Mouse (Mus musculus) MEL (cell line): ENCODE data around the gene Fam71a. TPM values are rescaled to one million over a fixed set of nuclear protein-coding genes. Genes with fewer than 3 reads are reported as not detected.

ENCODE experiments used
- DNase-seq: peaks from one replicate; pipeline ENCODE4 v3.0.0; 2011; ENCODE audit warnings: low read depth, low spot score
- H3K27ac ChIP-seq: 2 replicates; pipeline ENCODE4 v1.5.1; 2012; ENCODE audit warnings: low read depth, mild to moderate bottlenecking, control low read depth, low read length, moderate library complexity; ENCODE audit not compliant: control insufficient read depth
- H3K27me3 ChIP-seq, 2 experiments: fragments of 150-350 bp in 1 of 2; sonication (generic) in 1 of 2; 2 replicates each; pipeline ENCODE4 v1.6.1; 2012; ENCODE audit warnings: low read length in 2 of 2, mild to moderate bottlenecking in 2 of 2, improper control_type of control experiment in 1 of 2, moderate library complexity in 1 of 2; ENCODE audit not compliant: insufficient read depth in 2 of 2, control insufficient read depth in 1 of 2
- H3K36me3 ChIP-seq, 2 experiments: 2 replicates each; pipeline ENCODE4 v1.6.1; 2012 to 2014; ENCODE audit warnings: low read length in 2 of 2, improper control_type of control experiment in 1 of 2, inconsistent platforms in 1 of 2, mild to moderate bottlenecking in 1 of 2; ENCODE audit not compliant: insufficient read depth in 2 of 2, control insufficient read depth in 1 of 2
- H3K4me1 ChIP-seq, 2 experiments: fragments of 150-350 bp in 1 of 2; sonication (generic) in 1 of 2; 2 replicates each; pipeline ENCODE4 v1.6.1; 2012; ENCODE audit warnings: low read length in 2 of 2, improper control_type of control experiment in 1 of 2, mild to moderate bottlenecking in 1 of 2; ENCODE audit not compliant: insufficient read depth in 2 of 2, control insufficient read depth in 1 of 2
- H3K4me3 ChIP-seq, 2 experiments: fragments of 150-350 bp in 1 of 2; sonication (generic) in 1 of 2; 2 replicates each; pipeline ENCODE4 v1.5.1; 2012; ENCODE audit warnings: low read depth in 2 of 2, low read length in 2 of 2, mild to moderate bottlenecking in 2 of 2, moderate library complexity in 2 of 2, control low read depth in 1 of 2, improper control_type of control experiment in 1 of 2; ENCODE audit not compliant: control insufficient read depth in 1 of 2, insufficient read depth in 1 of 2
- H3K79me2 ChIP-seq: 2 replicates; pipeline ENCODE4 v1.6.1; 2012; ENCODE audit warnings: mild to moderate bottlenecking, low read length, moderate library complexity; ENCODE audit not compliant: control insufficient read depth, poor library complexity, insufficient read depth
- H3K9ac ChIP-seq: 2 replicates; pipeline ENCODE4 v1.6.1; 2012; ENCODE audit warnings: low read depth, mild to moderate bottlenecking, control low read depth, low read length, moderate library complexity; ENCODE audit not compliant: control insufficient read depth, poor library complexity, severe bottlenecking
- H3K9me3 ChIP-seq: fragments of 150-350 bp; sonication (generic); replicated peaks from 2 replicates; pipeline ENCODE4 v1.6.1; 2012; ENCODE audit warnings: mild to moderate bottlenecking, low read length, improper control_type of control experiment, moderate library complexity; ENCODE audit not compliant: insufficient read depth
- BHLHE40 ChIP-seq: IDR thresholded peaks from 2 replicates; pipeline ENCODE4 v1.6.1; 2012; ENCODE audit warnings: low read depth, mild to moderate bottlenecking, inconsistent platforms, low read length, improper control_type of control experiment, borderline replicate concordance
- CHD1 ChIP-seq: IDR thresholded peaks from 2 replicates; pipeline ENCODE4 v1.6.1; 2012; ENCODE audit warnings: low read depth, mild to moderate bottlenecking, inconsistent platforms, low read length, improper control_type of control experiment
- CTCF ChIP-seq, 3 experiments: IDR thresholded peaks in 2 of 3; conservative IDR thresholded peaks in 1 of 3; 2 replicates each; pipeline ENCODE4 v1.5.1; 2011 to 2012; ENCODE audit warnings: low read length in 3 of 3, low read depth in 2 of 3, mild to moderate bottlenecking in 2 of 3, improper control_type of control experiment in 1 of 3, inconsistent platforms in 1 of 3, mixed read lengths in 1 of 3, moderate library complexity in 1 of 3; ENCODE audit not compliant: control insufficient read depth in 1 of 3, insufficient read depth in 1 of 3, poor library complexity in 1 of 3, severe bottlenecking in 1 of 3
- E2F4 ChIP-seq: IDR thresholded peaks from 2 replicates; pipeline ENCODE4 v1.6.1; 2011; ENCODE audit warnings: low read depth, low read length, improper control_type of control experiment, borderline replicate concordance
- ELF1 ChIP-seq: IDR thresholded peaks from 2 replicates; pipeline ENCODE4 v1.6.1; 2014; ENCODE audit warnings: low read depth, mild to moderate bottlenecking, inconsistent platforms, low read length, improper control_type of control experiment, moderate library complexity
- EP300 ChIP-seq, 2 experiments: IDR thresholded peaks; 2 replicates each; pipeline ENCODE4 v1.6.1; 2011; ENCODE audit warnings: improper control_type of control experiment in 2 of 2, low read length in 2 of 2, low read depth in 1 of 2, mild to moderate bottlenecking in 1 of 2
- ETS1 ChIP-seq: IDR thresholded peaks from 2 replicates; pipeline ENCODE4 v1.6.1; 2012; ENCODE audit warnings: low read depth, mild to moderate bottlenecking, inconsistent platforms, low read length, improper control_type of control experiment, moderate library complexity
- GABPA ChIP-seq: IDR thresholded peaks from 2 replicates; pipeline ENCODE4 v1.6.1; 2012; ENCODE audit warnings: low read depth, mild to moderate bottlenecking, inconsistent platforms, low read length, improper control_type of control experiment, moderate library complexity
- GATA1 ChIP-seq: IDR thresholded peaks from 2 replicates; pipeline ENCODE4 v1.6.1; 2011; ENCODE audit warnings: low read depth, low read length, improper control_type of control experiment
- HCFC1 ChIP-seq: IDR thresholded peaks from 2 replicates; pipeline ENCODE4 v1.6.1; 2012; ENCODE audit warnings: low read depth, mild to moderate bottlenecking, inconsistent platforms, low read length, improper control_type of control experiment, moderate library complexity
- JUND ChIP-seq: IDR thresholded peaks from 2 replicates; pipeline ENCODE4 v1.6.1; 2011; ENCODE audit warnings: low read depth, mild to moderate bottlenecking, improper control_type of control experiment, low read length
- MAX ChIP-seq: IDR thresholded peaks from 2 replicates; pipeline ENCODE4 v1.6.1; 2011; ENCODE audit warnings: low read length, improper control_type of control experiment
- MAZ ChIP-seq: IDR thresholded peaks from 2 replicates; pipeline ENCODE4 v1.6.1; 2012; ENCODE audit warnings: low read depth, mild to moderate bottlenecking, inconsistent platforms, low read length, improper control_type of control experiment
- MEF2A ChIP-seq: IDR thresholded peaks from 2 replicates; pipeline ENCODE4 v1.6.1; 2014; ENCODE audit warnings: low read depth, mild to moderate bottlenecking, inconsistent platforms, low read length, improper control_type of control experiment; ENCODE audit not compliant: poor library complexity, insufficient replicate concordance, severe bottlenecking; ENCODE audit errors: extremely low read depth
- MYB ChIP-seq: IDR thresholded peaks from 2 replicates; pipeline ENCODE4 v1.6.1; 2011; ENCODE audit warnings: mild to moderate bottlenecking, low read depth, low read length, improper control_type of control experiment
- MYC ChIP-seq: IDR thresholded peaks from 2 replicates; pipeline ENCODE4 v1.6.1; 2011; ENCODE audit warnings: low read depth, mild to moderate bottlenecking, low read length, improper control_type of control experiment, moderate library complexity
- NELFE ChIP-seq: IDR thresholded peaks from 2 replicates; pipeline ENCODE4 v1.6.1; 2011; ENCODE audit warnings: low read depth, low read length, improper control_type of control experiment
- NRF1 ChIP-seq: IDR thresholded peaks from 2 replicates; pipeline ENCODE4 v1.6.1; 2014; ENCODE audit warnings: low read depth, mild to moderate bottlenecking, inconsistent platforms, low read length, improper control_type of control experiment, moderate library complexity; ENCODE audit not compliant: poor library complexity, insufficient read depth, severe bottlenecking
- POLR2A ChIP-seq, 2 experiments: IDR thresholded peaks; 2 replicates each; pipeline ENCODE4 v1.6.1; 2011 to 2012; ENCODE audit warnings: low read length in 2 of 2, mild to moderate bottlenecking in 2 of 2, control low read depth in 1 of 2, improper control_type of control experiment in 1 of 2, low read depth in 1 of 2, moderate library complexity in 1 of 2; ENCODE audit not compliant: control insufficient read depth in 1 of 2, insufficient read depth in 1 of 2, poor library complexity in 1 of 2
- RAD21 ChIP-seq: IDR thresholded peaks from 2 replicates; pipeline ENCODE4 v1.6.1; 2011; ENCODE audit warnings: mild to moderate bottlenecking, low read depth, low read length, improper control_type of control experiment
- RCOR1 ChIP-seq: IDR thresholded peaks from 2 replicates; pipeline ENCODE4 v1.6.1; 2012; ENCODE audit warnings: low read depth, mild to moderate bottlenecking, inconsistent platforms, low read length, improper control_type of control experiment
- SIN3A ChIP-seq: IDR thresholded peaks from 2 replicates; pipeline ENCODE4 v1.6.1; 2012; ENCODE audit warnings: low read length, improper control_type of control experiment, inconsistent platforms
- SMC3 ChIP-seq: IDR thresholded peaks from 2 replicates; pipeline ENCODE4 v1.6.1; 2011; ENCODE audit warnings: low read depth, low read length, improper control_type of control experiment
- TAL1 ChIP-seq: IDR thresholded peaks from 2 replicates; pipeline ENCODE4 v1.6.1; 2012; ENCODE audit warnings: mild to moderate bottlenecking, inconsistent platforms, low read length, moderate library complexity, mixed read lengths
- USF2 ChIP-seq, 2 experiments: IDR thresholded peaks; 2 replicates each; pipeline ENCODE4 v1.6.1; 2011 to 2012; ENCODE audit warnings: improper control_type of control experiment in 2 of 2, low read length in 2 of 2, borderline replicate concordance in 1 of 2, inconsistent platforms in 1 of 2, low read depth in 1 of 2, mild to moderate bottlenecking in 1 of 2; ENCODE audit not compliant: insufficient read depth in 1 of 2
- ZC3H11A ChIP-seq: IDR thresholded peaks from 2 replicates; pipeline ENCODE4 v1.6.1; 2012; ENCODE audit warnings: low read depth, mild to moderate bottlenecking, inconsistent platforms, low read length, improper control_type of control experiment
- ZKSCAN1 ChIP-seq: IDR thresholded peaks from 2 replicates; pipeline ENCODE4 v1.6.1; 2012; ENCODE audit warnings: low read depth, mild to moderate bottlenecking, inconsistent platforms, low read length, improper control_type of control experiment, moderate library complexity
- ZMIZ1 ChIP-seq: IDR thresholded peaks from 2 replicates; pipeline ENCODE4 v1.6.1; 2012; ENCODE audit warnings: low read depth, mild to moderate bottlenecking, inconsistent platforms, low read length, improper control_type of control experiment, moderate library complexity
- polyA plus RNA-seq, 2 experiments: library from polyadenylated mRNA; stranded (reverse) in 1 of 2; unstranded in 1 of 2; fragments of >175 nt in 1 of 2; fragments of >200 nt in 1 of 2; gene quantifications; 2 replicates each; pipeline versions ENCODE4 v1.2.1 to v1.2.4; 2012; ENCODE audit warnings: low replicate concordance in 2 of 2, low read depth in 1 of 2; ENCODE audit not compliant: insufficient read length in 2 of 2, insufficient read depth in 1 of 2, missing spikeins in 1 of 2
- total RNA-seq: library from RNA; depleted of rRNA; stranded (reverse); fragments of 300-350 nt; gene quantifications from 2 replicates; pipeline ENCODE4 v1.2.3, GENCODE M21; 2012

The Fam71a gene
- total and polyA plus RNA-seq, 3 experiments = not detected

GRCm38 (mm10) chr1:191196016-191196415 lies 31.4 kb upstream of the Fam71a start:
- H3K4me3 ChIP-seq = no peak overlapping the region
- H3K9ac ChIP-seq = no peak overlapping the region
- H3K27ac ChIP-seq = no peak overlapping the region
- no peaks in the 10 kb centered on the region for H3K79me2 ChIP-seq
- H3K27me3 ChIP-seq = peaks cover 2 to 9% of the 10 kb centered on the region in 2 experiments; a peak in 3 of 4 replicates
- no peaks in the 10 kb centered on the region for H3K9me3 ChIP-seq
- no peak for TF ChIP-seq HCFC1
- TF ChIP-seq JUND = no peak
- no peak for TF ChIP-seq ETS1
- TF ChIP-seq MYC = no peak
- no peak for TF ChIP-seq MAZ
- TF ChIP-seq ZC3H11A = no peak
- TF ChIP-seq RCOR1 = no peak
- no peak for TF ChIP-seq SMC3
- no peak for TF ChIP-seq ZKSCAN1
- TF ChIP-seq EP300 (IDR thresholded peaks at IDR 0.05; ENCODE audit: low read depth in 1 of 2, low read length in 2 of 2) = no peak
- no peak for TF ChIP-seq POLR2A (IDR thresholded peaks at IDR 0.05; ENCODE audit: control insufficient read depth in 1 of 2, insufficient read depth in 1 of 2, low read depth in 1 of 2, low read length in 2 of 2, poor library complexity in 1 of 2)
- no peak for TF ChIP-seq ZMIZ1
- no peak for DNase-seq
- H3K36me3 ChIP-seq = no peaks in the 10 kb centered on the region
- H3K4me1 ChIP-seq = peaks cover 0 to 13% of the 10 kb centered on the region in 2 experiments; a peak in 1 of 4 replicates

GRCm38 (mm10) chr1:191193657-191194424 lies 29.2 kb upstream of the Fam71a start:
- Histone ChIP-seq H3K4me3 (peak overlapping the region; percentile 11 to 12; a peak in 3 of 4 replicates), H3K27me3 (peaks cover 16 to 27% of the 10 kb centered on the region in 2 experiments), H3K9ac (no peak overlapping the region), H3K36me3 (no peaks in the 10 kb centered on the region), H3K27ac (no peak overlapping the region), H3K79me2 (no peaks in the 10 kb centered on the region), H3K9me3 (no peaks in the 10 kb centered on the region), H3K4me1 (peaks cover 0 to 13% of the 10 kb centered on the region in 2 experiments; a peak in 1 of 4 replicates)
- peak; percentile 81 for DNase-seq
- TF ChIP-seq ZC3H11A (no peak), E2F4 (no peak), BHLHE40 (no peak), GABPA (no peak), NRF1 (no peak), MAX (no peak), TAL1 (no peak), SMC3 (peak; percentile 28), SIN3A (0 out of 2 replicates have a peak, but pooled peaks have one; percentile 49), CHD1 (no peak), USF2 (IDR thresholded peaks at IDR 0.05; ENCODE audit: borderline replicate concordance in 1 of 2, insufficient read depth in 1 of 2, low read depth in 1 of 2, low read length in 2 of 2) (no peak), RAD21 (peak; percentile 22), NELFE (no peak), RCOR1 (peak; percentile 48; the same call in 1 of the 2 replicates), ZMIZ1 (no peak), MYB (no peak), GATA1 (peak; percentile 60), ZKSCAN1 (no peak), ELF1 (peak; percentile 83), HCFC1 (peak; percentile 16; the same call in 1 of the 2 replicates), CTCF (IDR thresholded peaks at IDR 0.05 in 2 of 3, conservative IDR thresholded peaks at IDR 0.05 in 1 of 3; ENCODE audit: control insufficient read depth in 1 of 3, insufficient read depth in 1 of 3, low read depth in 2 of 3, low read length in 3 of 3, poor library complexity in 1 of 3, severe bottlenecking in 1 of 3) (peak; percentile 50 to 73 (median 70)), ETS1 (no peak; the same call in 1 of the 2 replicates), JUND (no peak), MEF2A (no peak)
